Mouse (Mus musculus) frontal cortex, postnatal 36 days (tissue): ENCODE data around the gene Ankrd65.
"Not testable (repeated sequence)": the region's sequence is repeated elsewhere in the genome, so short reads cannot be mapped to it uniquely, and the experiment has no call there.

ENCODE experiments used
- DNase-seq, 2 experiments: peaks; one replicate each; pipeline ENCODE4 v3.0.0; 2022; ENCODE audit warnings: low spot score in 2 of 2

The Ankrd65 gene

GRCm38 (mm10) chr4:155790021-155790489 is at the start of gene Ankrd65:
Gene Ankrd65, plus strand, starts transcription at chr4:155790439.
- no peak for DNase-seq

GRCm38 (mm10) chr4:155740681-155741080 is 49.6 kb upstream of the Ankrd65 start:
- DNase-seq: not testable (repeated sequence)

GRCm38 (mm10) chr4:155742684-155743083 is 47.6 kb upstream of the Ankrd65 start:
- no peak for DNase-seq

- DNase-seq: no peak
These were observed 45.8 kb upstream of the Ankrd65 start for GRCm38 (mm10) chr4:155744474-155744873.

GRCm38 (mm10) chr4:155745136-155745535 is 45.1 kb upstream of the Ankrd65 start:
- DNase-seq: no peak

GRCm38 (mm10) chr4:155746036-155746548 is 44.1 kb upstream of the Ankrd65 start:
- DNase-seq: no peak

GRCm38 (mm10) chr4:155746575-155747490 is 43.4 kb upstream of the Ankrd65 start:
- DNase-seq: no peak

- no peak for DNase-seq
These were observed 33.2 kb upstream of the Ankrd65 start for GRCm38 (mm10) chr4:155757011-155757410.

GRCm38 (mm10) chr4:155759862-155760612 is 30.2 kb upstream of the Ankrd65 start:
- no peak for DNase-seq

GRCm38 (mm10) chr4:155760613-155761355 is 29.5 kb upstream of the Ankrd65 start, which contains the start of gene Atad3a:
Gene Atad3a, minus strand, starts transcription at chr4:155761093.
- DNase-seq: peak; percentile 98

GRCm38 (mm10) chr4:155761356-155762099 is 28.7 kb upstream of the Ankrd65 start:
- no peak for DNase-seq

GRCm38 (mm10) chr4:155762357-155762756 is 27.9 kb upstream of the Ankrd65 start:
- no peak for DNase-seq

- DNase-seq: no peak
These were observed 20.8 kb upstream of the Ankrd65 start for GRCm38 (mm10) chr4:155769496-155769879.

GRCm38 (mm10) chr4:155769880-155770512 is 20.2 kb upstream of the Ankrd65 start:
- peak; percentile 88 to 92 for DNase-seq

- DNase-seq: no peak
These were observed 19.6 kb upstream of the Ankrd65 start for GRCm38 (mm10) chr4:155770626-155771025.

- DNase-seq: no peak
These were observed 18.5 kb upstream of the Ankrd65 start for GRCm38 (mm10) chr4:155771706-155772105.

GRCm38 (mm10) chr4:155772786-155773185 is 17.5 kb upstream of the Ankrd65 start:
- no peak for DNase-seq

- no peak for DNase-seq
These were observed 16.7 kb upstream of the Ankrd65 start for GRCm38 (mm10) chr4:155773335-155774078.

GRCm38 (mm10) chr4:155774280-155774754 is 15.9 kb upstream of the Ankrd65 start, which contains the start of gene Vwa1:
Gene Vwa1, minus strand, starts transcription at chr4:155774698.
- peak; percentile 81 to 85 for DNase-seq
